Mouse (Mus musculus): ENCODE measurements around the gene Dis3l2. TPM values are rescaled to one million over a fixed set of nuclear protein-coding genes. Genes with fewer than 3 reads are reported as not detected.
A peak's percentile ranks its signal among the peaks of the same experiment; 100 is the strongest.

Gene Dis3l2
- polyA plus RNA-seq, 1 experiment from 2014 or later = 16.6 TPM

DNA sequence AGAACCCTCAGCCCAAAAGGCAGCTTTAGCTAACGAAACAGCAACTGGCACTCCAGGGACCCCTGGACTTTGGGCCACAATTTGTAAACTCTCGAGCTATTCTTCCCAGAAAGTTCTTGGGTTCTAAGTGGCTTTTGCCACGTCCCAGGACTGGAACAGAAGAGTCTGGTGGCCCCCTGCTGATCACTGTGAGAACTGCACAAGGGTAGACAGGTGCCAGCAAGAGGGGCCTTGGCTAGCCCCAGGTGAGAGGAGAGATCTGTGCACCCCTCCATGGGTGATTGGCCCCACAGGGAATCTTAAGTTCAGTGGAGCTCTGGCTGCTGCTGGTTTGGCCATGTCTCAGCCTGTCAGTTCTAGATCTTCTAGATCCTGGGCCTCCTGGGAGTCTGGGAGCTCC is 337.5 kb downstream of the Dis3l2 start:
- Histone ChIP-seq H3K36me3 (ENCODE audit: control insufficient read depth, insufficient read depth) (no peaks in the 10 kb centered on the region), H3K4me3 (ENCODE audit: low read length) (no peak overlapping the region), H3K27ac (ENCODE audit: low read length) (no peak overlapping the region), H3K4me1 (ENCODE audit: control insufficient read depth, insufficient read depth, low read length) (peaks cover 3% of the 10 kb centered on the region), H3K27me3 (ENCODE audit: control insufficient read depth, insufficient read depth, low read length) (no peaks in the 10 kb centered on the region), H3K9me3 (replicated peaks; ENCODE audit: control insufficient read depth, low read length) (no peaks in the 10 kb centered on the region), H3K4me2 (ENCODE audit: low read depth, low read length) (no peak overlapping the region), H3K9ac (ENCODE audit: low read length) (no peak overlapping the region)
- WGBS = 26% methylated on average over 3 of the region's 3 CpGs
- ATAC-seq (replicated peaks; ENCODE audit: extremely low read depth, insufficient read depth, low FRiP score) = no peak

DNA sequence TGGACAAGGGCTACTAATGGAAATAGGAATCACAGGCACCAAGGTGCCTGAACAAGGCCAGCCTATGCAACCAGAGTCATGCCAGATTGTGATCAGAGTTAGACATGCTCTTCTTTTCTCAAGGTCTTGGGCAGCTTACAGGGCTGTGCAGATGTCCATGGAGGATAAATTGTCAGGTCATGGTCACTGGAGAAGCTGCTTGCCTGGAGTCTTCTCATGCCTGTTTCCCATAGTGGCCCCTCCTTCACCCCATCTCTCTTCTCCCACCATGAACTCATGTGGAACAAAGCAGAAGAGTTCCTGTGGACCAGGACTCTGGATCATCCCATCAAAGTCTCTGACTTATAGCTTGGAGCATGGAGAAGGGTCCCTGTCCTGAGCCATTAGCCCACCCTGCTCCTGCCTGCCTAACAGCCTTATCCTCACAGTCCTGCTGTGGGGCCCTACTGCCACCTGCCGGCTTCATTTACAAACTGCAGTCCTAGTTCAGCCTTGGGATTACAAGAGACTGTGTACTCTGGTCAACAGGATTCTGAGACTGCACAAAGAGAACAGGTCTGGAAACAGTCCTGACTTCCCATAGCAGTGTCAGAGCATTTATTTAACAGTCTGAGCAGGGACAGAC is 338.3 kb downstream of the Dis3l2 start:
- Histone ChIP-seq H3K36me3 (ENCODE audit: control insufficient read depth, insufficient read depth) (no peaks in the 10 kb centered on the region), H3K9me3 (replicated peaks; ENCODE audit: control insufficient read depth, low read length) (no peaks in the 10 kb centered on the region), H3K9ac (ENCODE audit: low read length) (no peak overlapping the region), H3K4me3 (ENCODE audit: low read length) (no peak overlapping the region), H3K27me3 (ENCODE audit: control insufficient read depth, insufficient read depth, low read length) (no peaks in the 10 kb centered on the region), H3K4me1 (ENCODE audit: control insufficient read depth, insufficient read depth, low read length) (no peaks in the 10 kb centered on the region; the same call in 1 of the 2 replicates), H3K4me2 (ENCODE audit: low read depth, low read length) (no peak overlapping the region), H3K27ac (ENCODE audit: low read length) (no peak overlapping the region)
- 0% methylated on average over 1 of the region's 1 CpGs for WGBS
- 0 out of 2 replicates have a peak, but pooled peaks have one; percentile 29 for ATAC-seq (replicated peaks; ENCODE audit: extremely low read depth, insufficient read depth, low FRiP score)

DNA sequence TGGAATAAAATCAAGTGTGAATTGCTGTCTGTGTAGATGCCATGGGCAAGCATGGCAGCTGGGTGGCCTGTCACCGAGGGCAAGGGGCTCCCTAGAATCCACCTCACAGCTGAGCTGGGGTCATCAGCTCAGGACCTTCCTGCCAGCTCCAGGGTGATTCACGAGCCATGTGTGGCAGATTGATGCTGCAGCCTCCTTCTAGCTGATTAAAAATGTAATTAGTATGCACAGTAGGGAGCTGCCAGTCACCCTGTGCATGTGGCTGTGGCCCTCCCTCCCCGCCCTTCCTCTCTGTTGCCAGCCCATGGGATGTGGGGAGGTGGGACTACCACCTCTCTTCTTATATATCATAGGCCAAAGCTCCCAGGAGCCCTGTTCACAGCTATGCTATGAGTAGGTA is 346.5 kb downstream of the Dis3l2 start:
- Histone ChIP-seq H3K9ac (ENCODE audit: low read length) (no peak overlapping the region), H3K4me3 (ENCODE audit: low read length) (no peak overlapping the region), H3K4me2 (ENCODE audit: low read depth, low read length) (no peak overlapping the region), H3K9me3 (replicated peaks; ENCODE audit: control insufficient read depth, low read length) (no peaks in the 10 kb centered on the region), H3K4me1 (ENCODE audit: control insufficient read depth, insufficient read depth, low read length) (no peaks in the 10 kb centered on the region), H3K27me3 (ENCODE audit: control insufficient read depth, insufficient read depth, low read length) (no peaks in the 10 kb centered on the region), H3K36me3 (ENCODE audit: control insufficient read depth, insufficient read depth) (no peaks in the 10 kb centered on the region), H3K27ac (ENCODE audit: low read length) (no peak overlapping the region)
- ATAC-seq (replicated peaks; ENCODE audit: extremely low read depth, insufficient read depth, low FRiP score) = no peak
- 74% methylated on average over 3 of the region's 3 CpGs for WGBS

DNA sequence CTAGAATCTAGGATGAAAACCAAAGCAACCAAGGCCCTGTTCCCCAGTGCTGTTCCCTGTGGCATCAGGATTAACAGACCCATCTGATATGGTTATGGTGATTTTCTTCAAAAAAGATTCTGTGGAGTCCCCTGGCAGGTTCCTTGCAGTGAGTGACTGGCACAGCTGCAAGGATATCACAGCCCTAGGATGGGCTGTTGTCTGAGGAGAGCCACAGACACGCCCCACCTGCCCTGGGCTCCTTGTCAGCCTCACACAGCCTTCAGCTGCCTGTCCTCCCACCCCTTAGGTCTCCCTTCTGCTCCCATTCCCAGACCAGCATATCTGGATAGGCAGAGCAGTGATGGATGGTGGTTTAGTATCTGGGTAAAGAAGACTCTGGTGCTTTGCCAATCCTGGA is 347.1 kb downstream of the Dis3l2 start:
- Histone ChIP-seq H3K4me3 (ENCODE audit: low read length) (no peak overlapping the region), H3K4me2 (ENCODE audit: low read depth, low read length) (no peak overlapping the region), H3K27me3 (ENCODE audit: control insufficient read depth, insufficient read depth, low read length) (no peaks in the 10 kb centered on the region), H3K9ac (ENCODE audit: low read length) (no peak overlapping the region), H3K4me1 (ENCODE audit: control insufficient read depth, insufficient read depth, low read length) (no peaks in the 10 kb centered on the region), H3K9me3 (replicated peaks; ENCODE audit: control insufficient read depth, low read length) (no peaks in the 10 kb centered on the region), H3K27ac (ENCODE audit: low read length) (no peak overlapping the region), H3K36me3 (ENCODE audit: control insufficient read depth, insufficient read depth) (no peaks in the 10 kb centered on the region)
- 88% methylated on average over 1 of the region's 1 CpGs for WGBS
- no peak for ATAC-seq (replicated peaks; ENCODE audit: extremely low read depth, insufficient read depth, low FRiP score)

DNA sequence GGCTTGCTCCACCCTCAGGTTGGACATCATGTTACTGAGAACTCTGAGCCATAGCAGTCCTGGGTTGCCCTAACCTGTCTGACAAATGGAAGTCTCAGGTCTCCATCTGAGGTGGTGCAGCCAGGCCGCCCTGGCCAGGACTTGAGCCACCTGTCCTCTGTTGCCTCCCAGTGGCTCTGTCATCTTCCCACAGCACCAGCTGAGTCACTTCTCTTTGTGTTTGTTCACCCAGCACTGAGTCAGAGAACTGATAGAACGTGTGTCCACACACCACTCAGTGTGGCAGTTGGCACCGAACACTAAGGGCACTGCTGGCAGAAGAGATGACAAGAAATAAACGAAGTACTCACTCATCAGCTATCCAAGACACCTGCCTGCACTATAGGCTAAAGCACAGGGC is 347.8 kb downstream of the Dis3l2 start:
- 72% methylated on average over 4 of the region's 4 CpGs for WGBS

DNA sequence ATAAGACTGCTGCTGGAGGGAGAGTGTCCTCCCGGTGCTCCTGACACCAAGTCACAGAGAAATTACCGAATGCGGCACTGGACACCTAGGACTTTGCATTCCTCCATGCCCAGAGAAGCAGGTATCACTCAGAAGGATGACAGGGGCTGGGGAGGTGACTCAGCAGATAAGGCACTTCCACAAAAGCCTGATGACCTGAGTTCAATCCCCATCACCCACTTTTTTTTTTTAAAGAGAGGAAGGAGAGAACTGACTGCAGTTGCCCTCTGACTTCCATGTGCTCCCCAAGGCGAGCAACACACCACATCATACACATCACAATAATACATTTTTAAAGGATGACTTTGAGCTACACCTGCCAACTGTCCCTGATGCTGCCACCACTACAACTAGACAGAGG is 353.5 kb downstream of the Dis3l2 start:
- H3K4me3 ChIP-seq (ENCODE audit: low read length) = no peak overlapping the region
- no peak overlapping the region for H3K27ac ChIP-seq (ENCODE audit: low read length)
- WGBS = 70% methylated on average over 4 of the region's 4 CpGs
- no peaks in the 10 kb centered on the region for H3K9me3 ChIP-seq (replicated peaks; ENCODE audit: control insufficient read depth, low read length)
- no peaks in the 10 kb centered on the region for H3K36me3 ChIP-seq (ENCODE audit: control insufficient read depth, insufficient read depth)
- no peak overlapping the region for H3K9ac ChIP-seq (ENCODE audit: low read length)
- H3K4me2 ChIP-seq (ENCODE audit: low read depth, low read length) = no peak overlapping the region
- H3K27me3 ChIP-seq (ENCODE audit: control insufficient read depth, insufficient read depth, low read length) = no peaks in the 10 kb centered on the region
- H3K4me1 ChIP-seq (ENCODE audit: control insufficient read depth, insufficient read depth, low read length) = no peaks in the 10 kb centered on the region
- no peak for ATAC-seq (replicated peaks; ENCODE audit: extremely low read depth, insufficient read depth, low FRiP score)

More for the DNA sequence above, 347.8 kb downstream of the Dis3l2 start:
- Histone ChIP-seq H3K4me2 (ENCODE audit: low read depth, low read length) (no peak overlapping the region), H3K36me3 (ENCODE audit: control insufficient read depth, insufficient read depth) (no peaks in the 10 kb centered on the region), H3K9me3 (replicated peaks; ENCODE audit: control insufficient read depth, low read length) (no peaks in the 10 kb centered on the region), H3K27me3 (ENCODE audit: control insufficient read depth, insufficient read depth, low read length) (no peaks in the 10 kb centered on the region), H3K4me3 (ENCODE audit: low read length) (no peak overlapping the region), H3K4me1 (ENCODE audit: control insufficient read depth, insufficient read depth, low read length) (no peaks in the 10 kb centered on the region), H3K27ac (ENCODE audit: low read length) (no peak overlapping the region), H3K9ac (ENCODE audit: low read length) (no peak overlapping the region)
- no peak for ATAC-seq (replicated peaks; ENCODE audit: extremely low read depth, insufficient read depth, low FRiP score)

DNA sequence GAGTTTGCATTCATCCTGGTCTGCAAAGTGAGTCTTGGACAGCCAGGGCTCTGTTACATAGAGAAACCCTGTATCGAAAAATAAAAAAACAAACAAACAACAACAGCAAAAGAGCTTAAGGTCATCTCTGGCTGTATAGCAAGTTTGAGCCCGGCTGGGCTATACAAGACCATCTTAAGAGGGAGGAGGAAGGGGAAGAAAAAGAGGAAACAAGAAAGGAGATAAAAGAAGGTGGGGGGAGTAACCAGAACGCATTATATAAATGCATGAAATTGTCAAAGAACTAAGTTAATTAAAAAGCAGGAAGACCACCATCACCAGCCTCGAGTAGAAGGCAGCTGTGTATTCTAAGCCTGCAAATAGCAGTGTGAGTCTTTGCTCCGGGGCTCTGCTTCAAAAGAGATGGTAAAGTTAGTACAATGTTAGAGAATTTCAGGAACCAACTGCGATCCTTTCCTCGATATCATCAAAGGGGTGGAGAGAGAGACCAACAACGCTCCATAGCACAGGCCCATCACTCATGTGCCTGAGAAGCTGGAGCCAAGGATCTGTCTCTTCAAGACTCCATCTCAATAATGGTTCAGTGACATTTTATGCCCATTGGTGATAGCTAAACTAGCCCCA is 355.5 kb downstream of the Dis3l2 start:
- no peaks in the 10 kb centered on the region for H3K27me3 ChIP-seq (ENCODE audit: control insufficient read depth, insufficient read depth, low read length)
- no peaks in the 10 kb centered on the region for H3K9me3 ChIP-seq (replicated peaks; ENCODE audit: control insufficient read depth, low read length)
- no peak overlapping the region for H3K4me3 ChIP-seq (ENCODE audit: low read length)
- ATAC-seq (replicated peaks; ENCODE audit: extremely low read depth, insufficient read depth, low FRiP score) = no peak
- H3K36me3 ChIP-seq (ENCODE audit: control insufficient read depth, insufficient read depth) = no peaks in the 10 kb centered on the region
- H3K4me1 ChIP-seq (ENCODE audit: control insufficient read depth, insufficient read depth, low read length) = no peaks in the 10 kb centered on the region
- no peak overlapping the region for H3K27ac ChIP-seq (ENCODE audit: low read length)
- H3K4me2 ChIP-seq (ENCODE audit: low read depth, low read length) = no peak overlapping the region
- 70% methylated on average over 8 of the region's 8 CpGs for WGBS
- H3K9ac ChIP-seq (ENCODE audit: low read length) = no peak overlapping the region

DNA sequence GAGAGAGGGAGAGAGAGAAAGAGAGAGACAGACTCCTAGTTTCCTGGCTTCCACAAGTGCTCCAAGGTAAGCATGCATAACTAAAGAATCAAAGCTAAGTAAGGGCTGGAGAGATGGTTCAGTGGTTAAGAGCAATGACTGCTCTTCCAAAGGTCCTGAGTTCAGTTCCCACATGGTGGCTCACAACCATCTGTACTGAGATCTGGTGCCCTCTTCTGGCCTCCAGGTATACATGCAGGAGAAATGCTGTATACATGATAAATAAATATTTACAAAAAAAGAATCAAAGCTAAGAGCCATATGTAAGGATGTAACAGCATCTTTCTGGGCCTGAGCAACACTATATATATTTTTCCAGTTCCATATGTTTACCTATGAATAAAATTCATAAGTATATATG is 357.3 kb downstream of the Dis3l2 start:
- no peak overlapping the region for H3K4me3 ChIP-seq (ENCODE audit: low read length)
- H3K9ac ChIP-seq (ENCODE audit: low read length) = no peak overlapping the region
- H3K27me3 ChIP-seq (ENCODE audit: control insufficient read depth, insufficient read depth, low read length) = no peaks in the 10 kb centered on the region
- no peaks in the 10 kb centered on the region for H3K9me3 ChIP-seq (replicated peaks; ENCODE audit: control insufficient read depth, low read length)
- no peaks in the 10 kb centered on the region for H3K4me1 ChIP-seq (ENCODE audit: control insufficient read depth, insufficient read depth, low read length)
- no peak for ATAC-seq (replicated peaks; ENCODE audit: extremely low read depth, insufficient read depth, low FRiP score)
- no peaks in the 10 kb centered on the region for H3K36me3 ChIP-seq (ENCODE audit: control insufficient read depth, insufficient read depth)
- no peak overlapping the region for H3K4me2 ChIP-seq (ENCODE audit: low read depth, low read length)
- H3K27ac ChIP-seq (ENCODE audit: low read length) = no peak overlapping the region

DNA sequence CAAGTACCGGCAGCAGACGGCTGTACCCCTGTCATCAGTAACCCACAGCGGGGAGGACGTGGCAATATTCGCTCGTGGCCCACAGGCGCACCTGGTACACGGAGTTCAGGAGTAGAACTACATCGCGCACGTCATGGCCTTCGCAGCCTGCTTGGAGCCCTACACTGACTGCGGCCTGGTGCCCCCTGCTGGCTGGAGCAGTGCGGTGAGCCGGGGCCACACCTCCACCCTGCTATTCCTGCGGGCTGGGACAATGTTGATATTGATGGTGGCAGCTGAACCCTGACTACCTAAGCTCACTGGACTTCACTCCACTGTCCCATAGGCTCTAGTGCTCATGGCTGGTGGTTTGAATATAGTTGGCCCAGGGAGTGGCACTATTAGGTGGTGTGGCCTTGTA is 367.1 kb downstream of the Dis3l2 start:
- H3K9me3 ChIP-seq (replicated peaks; ENCODE audit: control insufficient read depth, low read length) = no peaks in the 10 kb centered on the region
- no peak overlapping the region for H3K27ac ChIP-seq (ENCODE audit: low read length)
- no peak overlapping the region for H3K9ac ChIP-seq (ENCODE audit: low read length)
- no peaks in the 10 kb centered on the region for H3K4me1 ChIP-seq (ENCODE audit: control insufficient read depth, insufficient read depth, low read length)
- H3K4me3 ChIP-seq (ENCODE audit: low read length) = no peak overlapping the region
- H3K27me3 ChIP-seq (ENCODE audit: control insufficient read depth, insufficient read depth, low read length) = no peaks in the 10 kb centered on the region
- no peak overlapping the region for H3K4me2 ChIP-seq (ENCODE audit: low read depth, low read length)
- no peaks in the 10 kb centered on the region for H3K36me3 ChIP-seq (ENCODE audit: control insufficient read depth, insufficient read depth)
- ATAC-seq (replicated peaks; ENCODE audit: extremely low read depth, insufficient read depth, low FRiP score) = no peak
- WGBS = 49% methylated on average over 16 of the region's 16 CpGs

All from heart, embryonic 16.5 days (tissue).